Mouse (Mus musculus): ENCODE measurements at regions not wholly inside any gene's neighbourhood (a gene's known extent, or its start where the extent isn't known, plus 50 kb on each side); places are given as distances from the start of the nearest gene placed in this dataset.
"Not testable (repeated sequence)": the region's sequence is repeated elsewhere in the genome, so short reads cannot be mapped to it uniquely, and the experiment has no call there.

DNA sequence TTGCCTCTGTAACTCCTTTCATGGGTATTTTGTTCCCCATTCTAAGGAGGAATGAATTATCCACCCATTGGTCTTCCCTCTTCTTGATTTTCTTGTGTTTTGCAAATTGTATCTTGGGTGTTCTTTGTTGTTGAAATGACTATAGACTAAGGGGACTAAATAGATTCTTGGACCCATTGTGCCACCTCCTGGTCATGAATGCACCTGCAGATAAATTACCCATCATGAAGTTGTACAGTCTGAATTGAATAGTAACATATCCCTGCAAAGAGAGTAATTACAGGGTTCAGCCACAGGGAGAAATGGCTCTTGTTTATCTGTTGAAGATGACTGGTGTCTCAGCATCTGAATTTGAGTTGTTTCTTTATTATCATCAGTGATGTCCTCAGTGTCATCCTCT, 383.4 kb upstream of the Zfp386 start:
- not testable (repeated sequence) for H3K4me2 ChIP-seq; H3K4me1 ChIP-seq (replicated peaks; ENCODE audit: control insufficient read depth, insufficient read depth, low read length); H3K36me3 ChIP-seq (ENCODE audit: control insufficient read depth, insufficient read depth, low read length); H3K4me3 ChIP-seq (ENCODE audit: low read depth, low read length); DNase-seq (ENCODE audit: low spot score); H3K9ac ChIP-seq (ENCODE audit: low read depth, low read length); H3K9me3 ChIP-seq (ENCODE audit: control insufficient read depth, low read length); ATAC-seq (replicated peaks; ENCODE audit: low FRiP score); H3K27me3 ChIP-seq (replicated peaks; ENCODE audit: control insufficient read depth, insufficient read depth, low read length); H3K27ac ChIP-seq (ENCODE audit: low read depth, low read length)

DNA sequence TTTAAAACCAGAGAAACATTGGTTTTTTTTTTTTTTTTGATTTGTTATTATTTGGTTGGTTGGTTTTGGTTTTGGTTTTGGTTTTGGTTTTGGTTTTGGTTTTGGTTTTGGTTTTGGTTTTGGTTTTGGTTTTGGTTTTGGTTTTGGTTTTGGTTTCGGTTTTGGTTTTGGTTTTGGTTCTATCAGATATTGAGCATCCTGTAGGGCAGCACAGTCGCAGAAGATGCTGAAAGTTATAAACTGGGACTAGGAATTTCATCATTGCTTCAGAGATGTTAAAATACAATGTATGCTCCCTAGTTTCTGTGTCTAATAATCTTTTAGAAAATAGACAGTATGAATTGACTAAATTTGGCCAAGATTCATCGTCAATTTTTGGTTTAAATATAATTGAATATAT, 375.8 kb upstream of the Zfp386 start:
- not testable (repeated sequence) for ATAC-seq (replicated peaks; ENCODE audit: low FRiP score); H3K27me3 ChIP-seq (replicated peaks; ENCODE audit: control insufficient read depth, insufficient read depth, low read length); H3K4me3 ChIP-seq (ENCODE audit: low read depth, low read length); H3K4me1 ChIP-seq (replicated peaks; ENCODE audit: control insufficient read depth, insufficient read depth, low read length); H3K9ac ChIP-seq (ENCODE audit: low read depth, low read length); DNase-seq (ENCODE audit: low spot score); H3K27ac ChIP-seq (ENCODE audit: low read depth, low read length); H3K36me3 ChIP-seq (ENCODE audit: control insufficient read depth, insufficient read depth, low read length); H3K9me3 ChIP-seq (ENCODE audit: control insufficient read depth, low read length); H3K4me2 ChIP-seq
- WGBS, result 66% methylated on average over 3 of the region's 3 CpGs

- no peak for ATAC-seq (replicated peaks; ENCODE audit: low FRiP score)
- DNase-seq (ENCODE audit: low spot score), result no peak
- no peaks in the 10 kb centered on the region for H3K36me3 ChIP-seq (ENCODE audit: control insufficient read depth, insufficient read depth, low read length)
- 68% methylated on average over 1 of the region's 1 CpGs for WGBS
- no peak overlapping the region for H3K4me3 ChIP-seq (ENCODE audit: low read depth, low read length)
- H3K4me1 ChIP-seq (replicated peaks; ENCODE audit: control insufficient read depth, insufficient read depth, low read length), result no peaks in the 10 kb centered on the region
- no peak overlapping the region for H3K9ac ChIP-seq (ENCODE audit: low read depth, low read length)
- H3K9me3 ChIP-seq (ENCODE audit: control insufficient read depth, low read length), result peaks cover 3% of the 10 kb centered on the region; the same call in 1 of the 2 replicates
- H3K27me3 ChIP-seq (replicated peaks; ENCODE audit: control insufficient read depth, insufficient read depth, low read length), result no peaks in the 10 kb centered on the region
- H3K27ac ChIP-seq (ENCODE audit: low read depth, low read length), result no peak overlapping the region
- H3K4me2 ChIP-seq, result no peak overlapping the region
Measured at GRCm38 (mm10) chr12:115691801-115692200, 355.7 kb upstream of the Zfp386 start.

- H3K4me3 ChIP-seq (ENCODE audit: low read depth, low read length); H3K36me3 ChIP-seq (ENCODE audit: control insufficient read depth, insufficient read depth, low read length); DNase-seq (ENCODE audit: low spot score); H3K4me1 ChIP-seq (replicated peaks; ENCODE audit: control insufficient read depth, insufficient read depth, low read length); H3K9ac ChIP-seq (ENCODE audit: low read depth, low read length); H3K9me3 ChIP-seq (ENCODE audit: control insufficient read depth, low read length); ATAC-seq (replicated peaks; ENCODE audit: low FRiP score); H3K27ac ChIP-seq (ENCODE audit: low read depth, low read length); H3K27me3 ChIP-seq (replicated peaks; ENCODE audit: control insufficient read depth, insufficient read depth, low read length); H3K4me2 ChIP-seq: not testable (repeated sequence)
- WGBS, result no CpG with 5 or more reads among the region's 1 CpGs
Measured at GRCm38 (mm10) chr12:115709813-115710212, 337.7 kb upstream of the Zfp386 start.

DNA sequence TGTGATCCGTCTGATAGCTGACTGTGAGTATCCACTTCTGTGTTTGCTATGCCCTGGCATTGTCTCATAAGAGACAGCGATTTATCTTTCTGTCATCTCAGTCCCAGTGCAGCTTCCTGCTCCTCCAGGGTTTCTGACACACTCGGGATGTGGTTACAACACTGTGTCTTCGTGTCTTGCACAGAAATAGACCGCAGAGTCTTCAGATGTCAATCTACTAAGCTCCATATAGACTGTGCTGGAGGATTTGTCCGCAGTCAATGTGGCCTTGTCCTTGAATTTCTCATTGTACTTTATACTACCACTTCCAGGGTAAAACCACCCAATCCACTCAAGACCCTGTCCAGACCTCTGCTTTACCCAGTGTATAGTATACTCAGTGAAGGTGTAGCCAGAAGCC, 305.5 kb upstream of the Zfp386 start:
- H3K9me3 ChIP-seq (ENCODE audit: control insufficient read depth, low read length); H3K27ac ChIP-seq (ENCODE audit: low read depth, low read length); H3K4me3 ChIP-seq (ENCODE audit: low read depth, low read length); H3K27me3 ChIP-seq (replicated peaks; ENCODE audit: control insufficient read depth, insufficient read depth, low read length); H3K4me2 ChIP-seq; H3K4me1 ChIP-seq (replicated peaks; ENCODE audit: control insufficient read depth, insufficient read depth, low read length); H3K9ac ChIP-seq (ENCODE audit: low read depth, low read length); ATAC-seq (replicated peaks; ENCODE audit: low FRiP score); H3K36me3 ChIP-seq (ENCODE audit: control insufficient read depth, insufficient read depth, low read length); DNase-seq (ENCODE audit: low spot score): not testable (repeated sequence)
- 60% methylated on average over 3 of the region's 6 CpGs for WGBS

- H3K27ac ChIP-seq (ENCODE audit: low read depth, low read length); H3K4me1 ChIP-seq (replicated peaks; ENCODE audit: control insufficient read depth, insufficient read depth, low read length); DNase-seq (ENCODE audit: low spot score); H3K4me2 ChIP-seq; H3K27me3 ChIP-seq (replicated peaks; ENCODE audit: control insufficient read depth, insufficient read depth, low read length); H3K9ac ChIP-seq (ENCODE audit: low read depth, low read length); ATAC-seq (replicated peaks; ENCODE audit: low FRiP score); H3K36me3 ChIP-seq (ENCODE audit: control insufficient read depth, insufficient read depth, low read length); H3K9me3 ChIP-seq (ENCODE audit: control insufficient read depth, low read length); H3K4me3 ChIP-seq (ENCODE audit: low read depth, low read length): not testable (repeated sequence)
- WGBS, result 44% methylated on average over 3 of the region's 3 CpGs
Measured at GRCm38 (mm10) chr12:115749586-115749985, 297.9 kb upstream of the Zfp386 start.

DNA sequence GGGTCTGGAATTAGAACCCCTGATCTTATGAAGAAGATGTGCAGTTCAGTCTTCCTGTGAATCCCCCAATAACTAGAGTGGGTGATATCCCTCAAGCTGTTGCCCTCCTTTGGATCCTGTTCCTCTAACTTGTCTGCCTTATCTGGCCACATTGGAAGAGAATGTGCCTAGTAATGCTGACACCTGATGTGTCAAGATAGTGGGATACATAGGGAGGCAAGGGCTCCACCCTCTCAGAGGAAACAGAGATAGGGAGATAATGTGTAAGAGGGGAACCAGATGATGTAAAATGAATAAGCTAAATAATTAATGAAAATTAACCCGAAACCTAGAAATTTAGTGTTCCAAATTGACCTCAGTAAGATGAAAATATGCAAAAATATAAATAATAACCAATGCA, 294.4 kb upstream of the Zfp386 start:
- H3K9me3 ChIP-seq (ENCODE audit: control insufficient read depth, low read length); H3K4me1 ChIP-seq (replicated peaks; ENCODE audit: control insufficient read depth, insufficient read depth, low read length); H3K27me3 ChIP-seq (replicated peaks; ENCODE audit: control insufficient read depth, insufficient read depth, low read length); H3K36me3 ChIP-seq (ENCODE audit: control insufficient read depth, insufficient read depth, low read length); H3K9ac ChIP-seq (ENCODE audit: low read depth, low read length); H3K4me3 ChIP-seq (ENCODE audit: low read depth, low read length); H3K27ac ChIP-seq (ENCODE audit: low read depth, low read length); H3K4me2 ChIP-seq; ATAC-seq (replicated peaks; ENCODE audit: low FRiP score); DNase-seq (ENCODE audit: low spot score): not testable (repeated sequence)
- 67% methylated on average over 1 of the region's 1 CpGs for WGBS

DNA sequence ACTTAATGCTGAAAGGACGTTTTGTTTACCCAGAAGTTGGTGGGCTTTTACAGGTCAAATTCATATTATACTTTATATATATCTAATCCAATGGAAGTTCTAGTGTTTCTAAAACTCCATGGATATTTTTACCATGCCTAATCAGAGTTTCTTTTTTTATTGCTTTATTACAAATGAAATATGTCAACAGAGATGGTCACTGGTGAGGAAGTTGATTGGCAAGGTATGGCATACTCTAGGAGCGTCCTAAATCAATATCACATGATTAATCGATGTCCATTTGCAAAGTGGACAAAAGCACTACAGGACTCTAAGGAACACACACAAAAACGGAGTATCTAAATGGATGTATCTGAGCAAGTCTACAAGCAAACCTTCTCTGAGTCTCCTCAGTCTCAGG, 290.0 kb upstream of the Zfp386 start:
- DNase-seq (ENCODE audit: low spot score); H3K4me1 ChIP-seq (replicated peaks; ENCODE audit: control insufficient read depth, insufficient read depth, low read length); H3K27ac ChIP-seq (ENCODE audit: low read depth, low read length); H3K9ac ChIP-seq (ENCODE audit: low read depth, low read length); H3K36me3 ChIP-seq (ENCODE audit: control insufficient read depth, insufficient read depth, low read length); H3K9me3 ChIP-seq (ENCODE audit: control insufficient read depth, low read length); H3K4me3 ChIP-seq (ENCODE audit: low read depth, low read length); H3K4me2 ChIP-seq; H3K27me3 ChIP-seq (replicated peaks; ENCODE audit: control insufficient read depth, insufficient read depth, low read length); ATAC-seq (replicated peaks; ENCODE audit: low FRiP score): not testable (repeated sequence)
- 62% methylated on average over 4 of the region's 4 CpGs for WGBS

GRCm38 (mm10) chr12:115759041-115759440, 288.5 kb upstream of the Zfp386 start:
- ATAC-seq (replicated peaks; ENCODE audit: low FRiP score), result not testable (repeated sequence)

More at GRCm38 (mm10) chr12:115759041-115759440, 288.5 kb upstream of the Zfp386 start:
- H3K9me3 ChIP-seq (ENCODE audit: control insufficient read depth, low read length); H3K4me3 ChIP-seq (ENCODE audit: low read depth, low read length); H3K27me3 ChIP-seq (replicated peaks; ENCODE audit: control insufficient read depth, insufficient read depth, low read length); DNase-seq (ENCODE audit: low spot score); H3K9ac ChIP-seq (ENCODE audit: low read depth, low read length); H3K4me2 ChIP-seq; H3K36me3 ChIP-seq (ENCODE audit: control insufficient read depth, insufficient read depth, low read length); H3K27ac ChIP-seq (ENCODE audit: low read depth, low read length); H3K4me1 ChIP-seq (replicated peaks; ENCODE audit: control insufficient read depth, insufficient read depth, low read length): not testable (repeated sequence)
- WGBS, result 44% methylated on average over 3 of the region's 3 CpGs
